Mouse (Mus musculus): Measurements from ENCODE around the gene Cacnb3. TPM values are rescaled to one million over a fixed set of nuclear protein-coding genes. Genes with fewer than 3 reads are reported as not detected.

Gene Cacnb3
- total RNA-seq, 2 experiments from 2014 or later, result 273 to 276 TPM

- intact Hi-C loops (cut with DNase I), result no loop called here
- DNase-seq (ENCODE audit: low spot score in 2 of 2), result peak in 1 of 2 experiments; percentile 27
Observed at GRCm38 (mm10) chr15:98608784-98609250, 21.8 kb upstream of the Cacnb3 start.

- intact Hi-C loops (cut with DNase I), result no loop called here
- DNase-seq (ENCODE audit: low spot score in 2 of 2), result peak; percentile 66 to 80
Observed at GRCm38 (mm10) chr15:98609331-98610130, 21.1 kb upstream of the Cacnb3 start, which contains the start of gene Adcy6. Gene Adcy6, minus strand, starts transcription at chr15:98610076.

GRCm38 (mm10) chr15:98610131-98610633 is 20.5 kb upstream of the Cacnb3 start:
- DNase-seq (ENCODE audit: low spot score in 2 of 2), result no peak
- intact Hi-C loops (cut with DNase I), result no loop called here

- DNase-seq (ENCODE audit: low spot score in 2 of 2), result no peak
- intact Hi-C loops (cut with DNase I), result no loop called here
Observed at GRCm38 (mm10) chr15:98612229-98612628, 18.4 kb upstream of the Cacnb3 start.

GRCm38 (mm10) chr15:98614551-98614950 is 16.1 kb upstream of the Cacnb3 start:
- DNase-seq (ENCODE audit: low spot score in 2 of 2), result no peak
- intact Hi-C loops (cut with DNase I), result no loop called here

GRCm38 (mm10) chr15:98614971-98615370 is 15.7 kb upstream of the Cacnb3 start:
- DNase-seq (ENCODE audit: low spot score in 2 of 2), result no peak

DNA sequence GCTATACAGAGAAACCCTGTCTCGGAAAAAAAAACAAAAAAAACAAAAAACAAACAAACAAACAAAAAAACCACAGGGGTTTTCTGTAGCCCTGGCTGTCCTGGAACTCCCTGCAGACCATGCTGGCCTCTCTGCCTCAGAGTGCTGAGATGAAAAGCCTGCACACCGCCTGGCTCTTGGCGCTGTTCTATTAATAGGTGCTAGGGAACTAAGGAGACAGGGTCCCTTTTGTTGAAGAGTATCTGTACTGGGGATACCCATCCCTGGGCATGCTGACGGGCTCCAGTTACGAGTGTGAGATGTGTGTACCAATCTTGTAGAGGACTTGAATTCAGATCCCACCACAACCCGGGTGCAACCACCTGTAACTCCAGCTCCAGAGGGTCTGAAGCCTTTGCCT is 14.9 kb upstream of the Cacnb3 start:
- DNase-seq (ENCODE audit: low spot score in 2 of 2), result no peak
- intact Hi-C loops (cut with DNase I), result loop anchor here (2.0 kb wide), 1 partner anchor 105 kb away; no protein-coding TSS in a partner anchor

More at GRCm38 (mm10) chr15:98614971-98615370, 15.7 kb upstream of the Cacnb3 start:
- intact Hi-C loops (cut with DNase I), result no loop called here

GRCm38 (mm10) chr15:98616362-98617175 is 14.1 kb upstream of the Cacnb3 start:
- intact Hi-C loops (cut with DNase I), result loop anchor here (1.0 to 2.0 kb wide), 2 partner anchors 36 to 106 kb away; no protein-coding TSS in a partner anchor

GRCm38 (mm10) chr15:98617176-98617537 is 13.5 kb upstream of the Cacnb3 start:
- peak; percentile 64 to 82 for DNase-seq (ENCODE audit: low spot score in 2 of 2)
- intact Hi-C loops (cut with DNase I), result loop anchor here (1.0 to 2.0 kb wide), 2 partner anchors 37 to 106 kb away; no protein-coding TSS in a partner anchor

More at GRCm38 (mm10) chr15:98616362-98617175, 14.1 kb upstream of the Cacnb3 start:
- no peak for DNase-seq (ENCODE audit: low spot score in 2 of 2)

- DNase-seq (ENCODE audit: low spot score in 2 of 2), result no peak
- intact Hi-C loops (cut with DNase I), result no loop called here
Observed at GRCm38 (mm10) chr15:98622199-98622598, 8.4 kb upstream of the Cacnb3 start.

DNA sequence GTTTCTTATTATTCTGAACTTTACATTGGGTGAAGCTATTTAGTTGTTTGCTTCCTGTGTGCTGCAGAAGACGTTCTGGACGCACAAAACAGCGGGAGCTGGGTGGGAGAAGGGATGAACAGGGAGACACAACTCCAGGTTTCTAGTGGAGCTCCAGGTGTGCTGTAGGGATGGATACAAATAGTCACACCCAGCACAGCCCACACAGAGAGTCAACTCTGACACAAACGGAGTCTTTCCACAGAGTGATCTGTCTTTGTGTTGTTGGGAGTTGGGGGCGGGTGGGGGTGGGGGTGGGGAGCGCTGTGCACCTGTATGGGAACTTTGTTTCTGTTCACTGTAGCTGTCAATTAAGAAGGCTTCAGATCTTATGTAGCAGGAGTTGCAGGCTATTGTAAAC is 7.9 kb upstream of the Cacnb3 start:
- intact Hi-C loops (cut with DNase I), result no loop called here
- no peak for DNase-seq (ENCODE audit: low spot score in 2 of 2)

DNA sequence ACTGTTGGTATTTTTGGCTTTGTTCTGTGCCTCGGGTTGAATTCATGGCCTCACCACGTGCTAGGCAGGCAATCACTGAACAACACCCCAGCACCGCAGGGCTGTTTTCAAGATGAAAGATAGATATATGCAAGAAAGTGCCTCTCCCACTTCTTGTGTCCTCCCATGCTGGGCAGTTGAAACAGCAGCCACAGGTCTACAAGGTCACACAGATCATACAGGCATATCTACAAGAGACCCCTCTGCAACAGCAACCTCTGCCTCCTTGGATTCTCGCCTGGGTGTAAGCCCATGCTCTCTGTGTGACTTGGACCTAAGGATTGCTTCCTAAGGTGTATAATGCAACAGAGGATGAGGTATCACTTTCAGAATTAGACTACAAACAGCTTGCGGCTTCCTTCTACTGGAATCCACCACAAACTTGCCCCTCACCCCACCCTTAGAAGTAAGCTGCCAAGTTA is 7.2 kb upstream of the Cacnb3 start:
- DNase-seq (ENCODE audit: low spot score in 2 of 2), result no peak
- intact Hi-C loops (cut with DNase I), result no loop called here

- intact Hi-C loops (cut with DNase I), result no loop called here
- DNase-seq (ENCODE audit: low spot score in 2 of 2), result no peak
Observed at GRCm38 (mm10) chr15:98626078-98626477, 4.6 kb upstream of the Cacnb3 start.

DNA sequence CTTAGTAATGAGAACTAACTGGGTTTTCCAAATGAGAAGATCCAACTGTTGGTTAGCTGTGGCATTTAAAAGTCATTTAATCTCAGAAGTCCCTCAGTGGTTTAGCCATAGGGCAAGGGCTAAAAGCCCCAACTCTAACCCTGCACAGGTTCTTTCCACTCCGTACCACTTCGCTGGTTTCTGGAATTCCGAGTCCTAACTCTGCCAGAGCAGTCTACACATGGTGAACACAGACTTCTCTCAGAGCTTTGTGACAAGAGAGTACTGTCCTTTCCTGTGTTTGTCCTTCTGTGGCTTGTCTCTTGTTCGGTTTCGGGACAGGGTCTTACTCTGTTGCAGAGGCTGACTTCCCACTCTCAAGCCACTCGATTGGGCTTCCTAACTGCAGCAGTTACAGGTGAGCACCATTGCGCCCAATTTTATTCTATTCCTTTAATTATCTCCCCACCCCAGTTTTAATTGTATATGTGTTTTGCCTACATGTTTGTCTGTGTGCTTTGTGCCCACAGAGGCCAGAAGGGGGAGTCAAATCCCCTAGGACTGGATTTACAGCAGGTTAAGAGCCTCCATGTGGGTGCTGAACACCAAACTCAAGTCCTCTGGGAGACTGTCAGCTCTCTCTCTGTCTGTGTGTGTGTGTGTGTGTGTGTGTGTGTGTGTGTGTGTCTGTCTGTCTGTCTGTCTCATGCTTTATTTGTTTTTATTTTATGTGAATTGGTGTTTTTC is 4.0 kb upstream of the Cacnb3 start:
- DNase-seq (ENCODE audit: low spot score in 2 of 2), result no peak
- intact Hi-C loops (cut with DNase I), result no loop called here

DNA sequence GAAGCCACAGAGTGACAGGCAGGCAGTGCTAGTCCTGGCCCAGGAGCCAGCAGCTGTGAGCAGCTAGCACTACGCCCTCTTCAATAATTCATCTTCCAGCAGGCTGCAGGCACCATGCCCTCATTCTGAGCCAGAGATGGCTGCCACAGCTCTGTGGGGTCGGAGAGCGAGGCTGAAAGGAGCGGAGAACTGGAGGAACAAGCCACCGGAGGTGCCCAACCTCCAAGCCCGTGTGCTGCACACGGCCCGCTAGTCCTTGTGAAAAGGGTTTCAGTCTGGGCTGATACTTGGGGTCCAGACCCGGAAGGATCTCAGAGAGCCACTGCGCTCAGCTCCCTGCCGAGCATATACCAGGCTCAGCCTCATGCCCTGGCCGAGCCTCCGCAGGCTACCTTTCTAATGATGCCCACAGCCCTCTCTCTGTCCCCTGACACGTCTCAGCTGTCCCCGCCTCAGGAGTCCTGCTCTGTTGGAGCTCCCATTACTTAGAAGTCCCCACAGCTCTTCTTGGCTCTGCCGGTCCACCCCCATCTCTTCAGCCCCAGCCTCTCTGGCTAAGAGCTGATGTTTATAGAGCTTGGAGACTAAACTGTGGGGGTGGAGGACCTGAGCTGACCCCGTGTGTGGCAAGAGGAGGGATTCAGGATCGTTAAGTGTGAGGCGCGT is 1.9 kb upstream of the Cacnb3 start:
- intact Hi-C loops (cut with DNase I), result no loop called here
- no peak for DNase-seq (ENCODE audit: low spot score in 2 of 2)

- intact Hi-C loops (cut with DNase I), result no loop called here
- no peak for DNase-seq (ENCODE audit: low spot score in 2 of 2)
Observed at GRCm38 (mm10) chr15:98629464-98629863, 1.2 kb upstream of the Cacnb3 start.

GRCm38 (mm10) chr15:98631493-98631892 is 853 bp downstream of the Cacnb3 start:
- intact Hi-C loops (cut with DNase I), result no loop called here

GRCm38 (mm10) chr15:98632107-98632744 is 1.6 kb downstream of the Cacnb3 start:
- peak; percentile 57 to 70 for DNase-seq (ENCODE audit: low spot score in 2 of 2)
- intact Hi-C loops (cut with DNase I), result no loop called here

More at GRCm38 (mm10) chr15:98631493-98631892, 853 bp downstream of the Cacnb3 start:
- DNase-seq (ENCODE audit: low spot score in 2 of 2), result peak in 1 of 2 experiments; percentile 37

Data from left cerebral cortex, postnatal 36 days (tissue).